Comparison of ENCODE assay signal across 17 mouse cellular contexts in genomic region chr10:73161757-73162156, GRCm38 (mm10).
"Had no signal": no experiment of that assay in that cellular context is flagged by ENCODE, and none has a peak within 500 bp of the region (broad histone marks: within the 10 kb centered on the region; RNA-seq: fewer than 3 reads in every experiment).

No protein-coding gene starts in this region.

- DNase-seq: forebrain, postnatal 0 days; gastrocnemius, postnatal 14 days; gastrocnemius, postnatal 36 days; heart, adult 11 months; heart, adult 2 months; heart, postnatal 14 days; heart, postnatal 36 days; kidney, adult 18-20 months; kidney, adult 8-10 months; kidney, postnatal 10 days; kidney, postnatal 25 days; kidney, postnatal 4 days; liver; liver, embryonic 13.5 days had no signal

- ATAC-seq: forebrain, postnatal 0 days; inflammation-experienced regulatory T-cells, adult 6 months; intestine, embryonic 15.5 days; intestine, postnatal 0 days had no signal
